Mouse (Mus musculus) neural tube, embryonic 15.5 days (tissue): ENCODE data around the gene Elf4. TPM values are rescaled to one million over a fixed set of nuclear protein-coding genes. Genes with fewer than 3 reads are reported as not detected.

Experiments
- ATAC-seq: fragments of 200-750 bp; cut with Nextera tagmentation; 2 replicates; pipeline ENCODE4 v1.8.0; 2017; ENCODE audit warnings: mild to moderate bottlenecking, moderate TSS enrichment, moderate library complexity; ENCODE audit not compliant: low FRiP score
- H3K27ac ChIP-seq: fragments of 300-500 bp; sonication (generic); replicated peaks from 2 replicates; pipeline ENCODE4 v1.5.1; 2015; ENCODE audit warnings: mild to moderate bottlenecking, inconsistent platforms
- H3K27me3 ChIP-seq: fragments of 300-500 bp; sonication (generic); replicated peaks from 2 replicates; pipeline ENCODE4 v1.6.1; 2015; ENCODE audit warnings: inconsistent platforms
- H3K36me3 ChIP-seq: fragments of 300-500 bp; sonication (generic); 2 replicates; pipeline ENCODE4 v1.6.1; 2015; ENCODE audit warnings: inconsistent platforms
- H3K4me1 ChIP-seq: fragments of 300-500 bp; sonication (generic); 2 replicates; pipeline ENCODE4 v1.6.1; 2015; ENCODE audit warnings: inconsistent platforms
- H3K4me2 ChIP-seq: fragments of 300-500 bp; sonication (generic); 2 replicates; pipeline ENCODE4 v1.6.1; 2015; ENCODE audit warnings: inconsistent platforms, mild to moderate bottlenecking, moderate library complexity
- H3K4me3 ChIP-seq: fragments of 300-500 bp; sonication (generic); replicated peaks from 2 replicates; pipeline ENCODE4 v1.5.1; 2015; ENCODE audit warnings: mild to moderate bottlenecking, inconsistent platforms
- H3K9ac ChIP-seq: fragments of 300-500 bp; sonication (generic); replicated peaks from 2 replicates; pipeline ENCODE4 v1.6.1; 2015; ENCODE audit warnings: mild to moderate bottlenecking, inconsistent platforms
- H3K9me3 ChIP-seq: fragments of 300-500 bp; sonication (generic); replicated peaks from 2 replicates; pipeline ENCODE4 v1.6.1; 2016; ENCODE audit warnings: inconsistent platforms
- WGBS: fragments of 180-500 bp; shearing (Covaris S2); methylation state at CpG from one replicate; pipeline ENCODE4 v1.1.7; 2015; ENCODE audit warnings: mixed read lengths; 5-methylcytosine and 5-hydroxymethylcytosine counted together
- polyA plus RNA-seq: library from polyadenylated mRNA; unstranded; fragments of >200 nt; fragmentation: Nextera tagmentation; extraction: Ambion mirVana; gene quantifications from 2 replicates; pipeline ENCODE4 v1.2.1, GENCODE M21; 2015

Elf4 gene
- polyA plus RNA-seq, 1 experiment from 2014 or later = 0.74 TPM

- no peak overlapping the region for H3K9ac ChIP-seq
- H3K4me3 ChIP-seq = no peak overlapping the region
- H3K36me3 ChIP-seq = no peaks in the 10 kb centered on the region
- H3K9me3 ChIP-seq = no peaks in the 10 kb centered on the region
- H3K4me1 ChIP-seq = no peaks in the 10 kb centered on the region
- ATAC-seq = no peak
- H3K4me2 ChIP-seq = no peak overlapping the region
- WGBS = 92% methylated on average over 2 of the region's 2 CpGs
- no peak overlapping the region for H3K27ac ChIP-seq
- H3K27me3 ChIP-seq = no peaks in the 10 kb centered on the region
Observed at GRCm38 (mm10) chrX:48418417-48418816, 44.5 kb downstream of the Elf4 start.

GRCm38 (mm10) chrX:48414291-48414690, 48.6 kb downstream of the Elf4 start:
- no peaks in the 10 kb centered on the region for H3K27me3 ChIP-seq
- 85% methylated on average over 5 of the region's 5 CpGs for WGBS
- H3K4me2 ChIP-seq = no peak overlapping the region
- no peaks in the 10 kb centered on the region for H3K4me1 ChIP-seq
- no peaks in the 10 kb centered on the region for H3K9me3 ChIP-seq
- ATAC-seq = no peak
- H3K27ac ChIP-seq = no peak overlapping the region
- no peaks in the 10 kb centered on the region for H3K36me3 ChIP-seq
- no peak overlapping the region for H3K9ac ChIP-seq
- no peak overlapping the region for H3K4me3 ChIP-seq

- Histone ChIP-seq H3K4me1 (no peaks in the 10 kb centered on the region), H3K4me3 (no peak overlapping the region), H3K27ac (no peak overlapping the region), H3K27me3 (no peaks in the 10 kb centered on the region), H3K36me3 (no peaks in the 10 kb centered on the region), H3K9ac (no peak overlapping the region), H3K4me2 (no peak overlapping the region), H3K9me3 (no peaks in the 10 kb centered on the region)
- ATAC-seq = no peak
- WGBS = 83% methylated on average over 6 of the region's 6 CpGs
Observed at GRCm38 (mm10) chrX:48412629-48413028, 50.3 kb downstream of the Elf4 start.

- Histone ChIP-seq H3K36me3 (peaks cover 3% of the 10 kb centered on the region; the same call in 1 of the 2 replicates), H3K4me2 (peak overlapping the region; percentile 59), H3K9ac (no peak overlapping the region), H3K4me3 (peak overlapping the region; percentile 47), H3K9me3 (no peaks in the 10 kb centered on the region), H3K27ac (no peak overlapping the region), H3K27me3 (no peaks in the 10 kb centered on the region), H3K4me1 (no peaks in the 10 kb centered on the region)
- peak; percentile 43; the same call in 1 of the 2 replicates for ATAC-seq
- 31% methylated on average over 7 of the region's 7 CpGs for WGBS
Observed at GRCm38 (mm10) chrX:48410388-48410776, 52.5 kb downstream of the Elf4 start.

GRCm38 (mm10) chrX:48409611-48410387, 53.1 kb downstream of the Elf4 start:
- H3K4me1 ChIP-seq = no peaks in the 10 kb centered on the region
- H3K36me3 ChIP-seq = peaks cover 5% of the 10 kb centered on the region; the same call in 1 of the 2 replicates
- 19% methylated on average over 34 of the region's 36 CpGs for WGBS
- no peaks in the 10 kb centered on the region for H3K9me3 ChIP-seq
- ATAC-seq = peak; percentile 93
- no peak overlapping the region for H3K27ac ChIP-seq
- peak overlapping the region; percentile 47 for H3K4me3 ChIP-seq
- no peak overlapping the region for H3K9ac ChIP-seq
- H3K4me2 ChIP-seq = peak overlapping the region; percentile 59
- H3K27me3 ChIP-seq = no peaks in the 10 kb centered on the region

- H3K9ac ChIP-seq = no peak overlapping the region
- no peak overlapping the region for H3K4me3 ChIP-seq
- WGBS = 64% methylated on average over 3 of the region's 3 CpGs
- ATAC-seq = no peak
- H3K27me3 ChIP-seq = no peaks in the 10 kb centered on the region
- peaks cover 35% of the 10 kb centered on the region for H3K36me3 ChIP-seq
- H3K4me2 ChIP-seq = no peak overlapping the region
- no peaks in the 10 kb centered on the region for H3K9me3 ChIP-seq
- no peaks in the 10 kb centered on the region for H3K4me1 ChIP-seq
- no peak overlapping the region for H3K27ac ChIP-seq
Observed at GRCm38 (mm10) chrX:48405141-48405540, 57.8 kb downstream of the Elf4 start.

- ATAC-seq = no peak
- Histone ChIP-seq H3K4me2 (no peak overlapping the region), H3K27ac (no peak overlapping the region), H3K4me3 (no peak overlapping the region), H3K9ac (no peak overlapping the region), H3K9me3 (no peaks in the 10 kb centered on the region), H3K27me3 (no peaks in the 10 kb centered on the region), H3K36me3 (peaks cover 36% of the 10 kb centered on the region), H3K4me1 (no peaks in the 10 kb centered on the region)
- 83% methylated on average over 4 of the region's 4 CpGs for WGBS
Observed at GRCm38 (mm10) chrX:48399994-48400393, 62.9 kb downstream of the Elf4 start.

GRCm38 (mm10) chrX:48389380-48389779, 73.6 kb downstream of the Elf4 start:
- Histone ChIP-seq H3K27me3 (no peaks in the 10 kb centered on the region), H3K4me2 (no peak overlapping the region), H3K36me3 (peaks cover 36% of the 10 kb centered on the region), H3K4me3 (no peak overlapping the region), H3K4me1 (no peaks in the 10 kb centered on the region), H3K9ac (no peak overlapping the region), H3K9me3 (no peaks in the 10 kb centered on the region), H3K27ac (no peak overlapping the region)
- WGBS = 88% methylated on average over 6 of the region's 6 CpGs
- no peak for ATAC-seq

- Histone ChIP-seq H3K27me3 (no peaks in the 10 kb centered on the region), H3K36me3 (peaks cover 19% of the 10 kb centered on the region), H3K4me2 (no peak overlapping the region), H3K9me3 (no peaks in the 10 kb centered on the region), H3K4me1 (no peaks in the 10 kb centered on the region), H3K27ac (no peak overlapping the region), H3K9ac (no peak overlapping the region), H3K4me3 (no peak overlapping the region)
- WGBS = 53% methylated on average over 4 of the region's 4 CpGs
- ATAC-seq = no peak
Observed at GRCm38 (mm10) chrX:48385927-48386326, 77.0 kb downstream of the Elf4 start.

- Histone ChIP-seq H3K9me3 (no peaks in the 10 kb centered on the region), H3K4me3 (no peak overlapping the region), H3K36me3 (peaks cover 13% of the 10 kb centered on the region; the same call in 1 of the 2 replicates), H3K27ac (no peak overlapping the region), H3K9ac (no peak overlapping the region), H3K27me3 (no peaks in the 10 kb centered on the region), H3K4me1 (no peaks in the 10 kb centered on the region), H3K4me2 (no peak overlapping the region)
- ATAC-seq = no peak
- WGBS = 52% methylated on average over 7 of the region's 7 CpGs
Observed at GRCm38 (mm10) chrX:48383643-48384042, 79.3 kb downstream of the Elf4 start.

GRCm38 (mm10) chrX:48367841-48368240, 95.1 kb downstream of the Elf4 start:
- no peaks in the 10 kb centered on the region for H3K27me3 ChIP-seq
- no peak overlapping the region for H3K4me2 ChIP-seq
- WGBS = 93% methylated on average over 9 of the region's 9 CpGs
- H3K4me1 ChIP-seq = no peaks in the 10 kb centered on the region
- no peak overlapping the region for H3K27ac ChIP-seq
- H3K9ac ChIP-seq = no peak overlapping the region
- no peaks in the 10 kb centered on the region for H3K9me3 ChIP-seq
- no peak overlapping the region for H3K4me3 ChIP-seq
- peaks cover 11% of the 10 kb centered on the region; the same call in 1 of the 2 replicates for H3K36me3 ChIP-seq
- no peak for ATAC-seq

GRCm38 (mm10) chrX:48365836-48366577, 96.9 kb downstream of the Elf4 start:
- no peak overlapping the region for H3K9ac ChIP-seq
- no peaks in the 10 kb centered on the region for H3K9me3 ChIP-seq
- no peaks in the 10 kb centered on the region for H3K27me3 ChIP-seq
- 39% methylated on average over 15 of the region's 15 CpGs for WGBS
- H3K4me3 ChIP-seq = no peak overlapping the region
- peaks cover 15% of the 10 kb centered on the region; the same call in 1 of the 2 replicates for H3K36me3 ChIP-seq
- no peak overlapping the region for H3K4me2 ChIP-seq
- H3K27ac ChIP-seq = no peak overlapping the region
- no peak for ATAC-seq
- H3K4me1 ChIP-seq = no peaks in the 10 kb centered on the region
